Mouse (Mus musculus): Measurements from ENCODE around the gene Zup1.

DNA sequence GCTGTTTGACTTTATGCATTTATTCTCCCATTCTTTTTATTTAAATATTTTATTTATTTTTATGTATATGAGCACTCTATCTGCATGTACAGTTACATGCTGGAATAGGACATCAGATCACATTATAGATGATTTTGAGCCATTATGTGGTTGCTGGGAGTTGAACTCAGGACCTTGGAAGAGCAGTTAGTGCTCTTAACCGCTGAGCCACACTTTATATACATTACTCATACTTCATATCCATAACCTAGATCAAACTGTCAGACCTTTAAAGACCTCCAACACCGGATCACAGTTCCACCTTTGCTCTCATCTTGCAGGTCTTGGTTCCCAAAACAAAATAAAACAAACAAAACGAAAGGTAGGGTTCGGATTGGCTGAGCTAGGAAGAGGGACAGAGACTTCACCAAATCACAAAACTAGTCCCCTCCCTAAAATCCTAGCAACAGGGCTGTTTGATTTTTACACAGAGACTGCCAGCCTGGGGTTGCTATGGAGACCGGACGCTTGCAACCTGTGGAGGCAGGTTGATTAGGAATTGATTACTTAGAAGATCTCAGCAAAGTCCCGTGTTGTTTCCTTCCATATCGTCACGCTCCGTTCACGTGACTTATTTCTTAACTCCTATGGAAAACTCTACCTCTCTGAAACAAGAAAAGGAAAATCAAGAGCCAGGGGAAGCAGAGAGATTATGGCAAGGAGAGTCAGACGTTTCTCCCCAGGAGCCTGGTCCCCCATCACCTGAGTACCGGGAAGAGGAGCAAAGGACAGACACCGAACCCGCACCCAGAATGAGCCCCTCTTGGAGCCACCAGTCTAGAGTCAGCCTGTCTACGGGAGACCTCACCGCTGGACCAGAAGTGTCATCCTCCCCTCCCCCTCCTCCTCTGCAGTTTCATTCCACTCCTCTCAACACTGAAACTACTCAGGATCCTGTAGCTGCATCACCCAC lies 46.3 kb downstream of the Zup1 start, which contains the start of gene Rsph4a:
- TF ChIP-seq GATA1 (IDR thresholded peaks at IDR 0.05; ENCODE audit: low read length) = no peak
- no peak for TF ChIP-seq TAL1 (IDR thresholded peaks at IDR 0.05; ENCODE audit: low read length)
